Mouse (Mus musculus) stomach, postnatal 0 days (tissue): Measurements from ENCODE around the gene Nectin4. TPM values are rescaled to one million over a fixed set of nuclear protein-coding genes. Genes with fewer than 3 reads are reported as not detected.

Experiments used
- ATAC-seq: fragments of 200-750 bp; cut with Nextera tagmentation; 2 replicates; pipeline ENCODE4 v1.8.0; 2017; ENCODE audit not compliant: low FRiP score, low TSS enrichment
- DNase-seq: peaks from one replicate; pipeline ENCODE4 v3.0.0-alpha.2; 2016; ENCODE audit warnings: low spot score
- H3K27ac ChIP-seq: fragments of 300-500 bp; sonication (generic); replicated peaks from 2 replicates; pipeline ENCODE4 v1.5.1; 2014; ENCODE audit warnings: mild to moderate bottlenecking, control low read depth
- H3K27me3 ChIP-seq: fragments of 300-500 bp; sonication (generic); 2 replicates; pipeline ENCODE4 v1.6.1; 2014; ENCODE audit warnings: low read length; ENCODE audit not compliant: control insufficient read depth, insufficient read depth
- H3K36me3 ChIP-seq: fragments of 300-500 bp; sonication (generic); 2 replicates; pipeline ENCODE4 v1.6.1; 2014; ENCODE audit warnings: low read length, mixed read lengths; ENCODE audit not compliant: control insufficient read depth, insufficient read depth
- H3K4me1 ChIP-seq: fragments of 300-500 bp; sonication (generic); replicated peaks from 2 replicates; pipeline ENCODE4 v1.6.1; 2014; ENCODE audit warnings: antibody characterized with exemption; ENCODE audit not compliant: control insufficient read depth, insufficient read depth
- H3K4me2 ChIP-seq: fragments of 300-500 bp; sonication (generic); replicated peaks from 2 replicates; pipeline ENCODE4 v1.6.1; 2014; ENCODE audit warnings: low read depth, mild to moderate bottlenecking, control low read depth, moderate library complexity
- H3K4me3 ChIP-seq: fragments of 300-500 bp; sonication (generic); 2 replicates; pipeline ENCODE4 v1.5.1; 2014; ENCODE audit warnings: low read depth, low read length, control low read depth
- H3K9ac ChIP-seq: fragments of 300-500 bp; sonication (generic); 2 replicates; pipeline ENCODE4 v1.6.1; 2014; ENCODE audit warnings: mild to moderate bottlenecking, low read length, control low read depth, mixed read lengths
- H3K9me3 ChIP-seq: fragments of 300-500 bp; sonication (generic); 2 replicates; pipeline ENCODE4 v1.6.1; 2016; ENCODE audit warnings: low read length; ENCODE audit not compliant: control insufficient read depth
- CTCF ChIP-seq: IDR thresholded peaks from 2 replicates; pipeline ENCODE4 v1.5.1; 2016; ENCODE audit warnings: antibody characterized with exemption, low read depth, mild to moderate bottlenecking, moderate library complexity
- EP300 ChIP-seq: optimal IDR thresholded peaks from 2 replicates; pipeline ENCODE3; 2016; ENCODE audit warnings: antibody characterized with exemption
- WGBS: fragments of 180-500 bp; shearing (Covaris S2); extraction: QIAGEN DNeasy Blood & Tissue Kit; methylation state at CpG from one replicate; pipeline ENCODE4 v1.1.7; 2014; 5-methylcytosine and 5-hydroxymethylcytosine counted together
- polyA plus RNA-seq: library from polyadenylated mRNA; unstranded; fragments of >200 nt; fragmentation: Nextera tagmentation; extraction: Ambion mirVana; gene quantifications from 2 replicates; pipeline ENCODE4 v1.2.1, GENCODE M21; 2015

Gene Nectin4
- polyA plus RNA-seq, 1 experiment from 2014 or later: 45.5 TPM

DNA sequence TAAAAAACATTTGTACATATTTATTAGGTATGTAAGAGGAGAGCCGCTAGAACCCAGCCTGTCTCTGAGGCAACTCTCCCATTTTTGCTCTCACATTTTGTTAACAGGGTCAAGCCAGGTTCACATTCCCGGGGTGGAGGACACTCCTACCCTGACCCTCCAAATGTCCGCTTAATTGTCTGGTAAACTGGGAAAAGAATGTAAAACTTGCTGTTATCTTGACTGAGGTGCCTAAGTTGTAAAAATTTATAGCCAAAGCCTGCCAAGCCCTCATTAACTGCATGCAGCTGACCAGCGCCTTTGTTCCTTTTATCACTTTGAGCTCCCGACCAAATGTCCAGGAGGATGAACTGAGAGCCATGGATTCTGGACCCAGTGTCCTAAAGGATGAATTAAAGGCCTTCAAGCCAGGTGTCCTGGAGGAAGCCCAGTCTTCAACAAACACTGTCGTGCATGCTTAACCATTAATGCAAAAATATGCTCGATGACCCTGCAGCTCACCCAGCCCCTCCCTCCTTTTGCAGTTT is 65.5 kb downstream of the Nectin4 start:
- Histone ChIP-seq H3K36me3 (no peaks in the 10 kb centered on the region), H3K4me2 (no peak overlapping the region), H3K4me1 (peaks cover 4% of the 10 kb centered on the region; the same call in 1 of the 2 replicates), H3K4me3 (no peak overlapping the region), H3K27me3 (no peaks in the 10 kb centered on the region), H3K27ac (no peak overlapping the region), H3K9me3 (no peaks in the 10 kb centered on the region), H3K9ac (no peak overlapping the region)
- ATAC-seq (no peak), DNase-seq (no peak)
- WGBS: 31% methylated on average over 7 of the region's 7 CpGs
- TF ChIP-seq CTCF: no peak
- no peak for TF ChIP-seq EP300

DNA sequence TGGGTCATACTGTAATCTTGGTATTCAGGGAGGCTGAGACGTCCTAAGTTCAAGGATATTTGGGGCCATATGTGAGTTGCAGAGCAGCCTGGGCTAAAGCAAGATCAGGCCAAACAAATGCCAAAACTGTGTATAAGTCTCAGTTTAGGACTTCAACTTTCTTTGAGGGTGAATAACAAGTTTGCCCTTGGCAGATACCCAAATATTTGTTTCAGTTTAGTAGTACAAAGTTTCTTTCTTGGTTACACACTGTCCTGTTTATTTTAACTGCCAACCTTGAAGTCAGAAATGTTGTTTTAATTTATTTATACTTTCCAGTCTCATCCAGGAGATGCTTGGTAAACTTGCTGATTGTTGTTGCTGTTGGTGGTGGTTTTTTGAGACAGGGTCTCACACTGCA is 66.1 kb downstream of the Nectin4 start:
- no peak overlapping the region for H3K9ac ChIP-seq
- DNase-seq (no peak), ATAC-seq (no peak)
- 44% methylated on average over 1 of the region's 1 CpGs for WGBS
- no peaks in the 10 kb centered on the region for H3K9me3 ChIP-seq
- no peak overlapping the region for H3K4me2 ChIP-seq
- H3K36me3 ChIP-seq: no peaks in the 10 kb centered on the region
- TF ChIP-seq EP300 (no peak), CTCF (no peak)
- no peaks in the 10 kb centered on the region for H3K27me3 ChIP-seq
- H3K4me3 ChIP-seq: no peak overlapping the region
- no peak overlapping the region for H3K27ac ChIP-seq
- H3K4me1 ChIP-seq: peaks cover 4% of the 10 kb centered on the region; the same call in 1 of the 2 replicates

DNA sequence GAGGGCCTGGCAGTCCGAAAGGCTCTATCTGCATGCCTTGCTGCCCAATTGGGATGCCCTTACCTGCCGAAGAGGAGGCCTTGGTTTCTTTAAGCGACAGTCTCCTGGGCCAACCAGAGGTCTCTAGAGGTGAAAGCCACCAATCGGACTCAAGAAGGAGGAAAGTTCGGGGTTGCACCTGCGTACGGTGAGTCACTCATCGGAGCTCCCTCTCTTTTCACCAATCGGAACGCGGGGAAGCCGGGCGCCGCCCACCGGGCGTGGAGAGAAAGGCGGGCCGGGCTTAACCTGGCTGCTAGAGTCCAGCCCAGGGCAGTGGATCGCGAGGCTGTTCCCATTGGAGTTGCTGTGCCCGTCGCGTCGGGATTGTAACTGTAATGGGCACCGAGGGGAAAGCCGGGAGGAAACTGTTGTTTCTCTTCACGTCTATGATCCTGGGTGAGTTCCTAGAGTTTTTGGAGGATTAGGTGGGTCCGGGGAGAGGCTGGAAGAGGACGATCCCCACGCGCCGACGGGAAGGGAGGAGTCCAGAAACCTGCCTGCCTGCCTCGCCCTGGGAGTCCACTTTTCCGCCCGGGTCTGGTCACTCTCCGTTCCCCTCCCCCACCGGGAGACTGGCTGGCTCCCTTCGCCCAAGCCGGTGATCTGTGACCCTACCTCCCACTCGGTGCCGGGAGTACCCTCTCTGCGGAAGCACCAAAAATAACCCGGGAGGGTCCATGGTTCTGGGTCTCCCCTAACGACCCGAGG is 67.5 kb downstream of the Nectin4 start, which contains the start of gene F11r:
Gene F11r, plus strand, starts transcription at position 272 of the 750 bp plus-strand sequence.
- Histone ChIP-seq H3K4me2 (peak within 1 kb of the TSS; percentile 68), H3K4me1 (peaks cover 4% of the 10 kb centered on the region; the same call in 1 of the 2 replicates), H3K9me3 (no peaks in the 10 kb centered on the region), H3K27ac (peak within 1 kb of the TSS; percentile 94), H3K36me3 (no peaks in the 10 kb centered on the region), H3K4me3 (peak within 1 kb of the TSS; percentile 70), H3K27me3 (no peaks in the 10 kb centered on the region), H3K9ac (peak within 1 kb of the TSS; percentile 72)
- WGBS: 1% methylated on average over 46 of the region's 46 CpGs
- DNase-seq (peak; percentile 99), ATAC-seq (peak; percentile 90)
- peak; percentile 36 for TF ChIP-seq CTCF
- no peak for TF ChIP-seq EP300

Other genes starting within 250 kb of the Nectin4 start
- gene Sdhc, start 219.5 kb upstream of the Nectin4 start, polyA plus RNA-seq: 238 and 277 TPM in 2 replicates
- gene Mpz, start 219.4 kb upstream of the Nectin4 start, polyA plus RNA-seq: 1.5 and 2.7 TPM in 2 replicates
- gene Pcp4l1, start 173.8 kb upstream of the Nectin4 start, polyA plus RNA-seq: 42.2 and 44.5 TPM in 2 replicates
- gene Nr1i3, start 156.1 kb upstream of the Nectin4 start, polyA plus RNA-seq: 0.19 and 0.25 TPM in 2 replicates
- gene Tomm40l, start 147.6 kb upstream of the Nectin4 start, polyA plus RNA-seq: 19.6 and 20.5 TPM in 2 replicates
- 26.3 and 49.4 TPM in 2 replicates for gene Apoa2, start 145.0 kb upstream of the Nectin4 start, polyA plus RNA-seq
- 51.3 and 59.4 TPM in 2 replicates for gene Fcer1g, start 135.7 kb upstream of the Nectin4 start, polyA plus RNA-seq
- 3.5 and 3.9 TPM in 2 replicates for gene Adamts4, start 119.7 kb upstream of the Nectin4 start, polyA plus RNA-seq
- gene Ndufs2, start 118.7 kb upstream of the Nectin4 start, polyA plus RNA-seq: 210 and 218 TPM in 2 replicates
- 32.9 and 34.2 TPM in 2 replicates for gene B4galt3, start 99.8 kb upstream of the Nectin4 start, polyA plus RNA-seq
- 16.8 and 21.3 TPM in 2 replicates for gene Ppox, start 88.9 kb upstream of the Nectin4 start, polyA plus RNA-seq
- 25.0 and 26.4 TPM in 2 replicates for gene Usp21, start 82.1 kb upstream of the Nectin4 start, polyA plus RNA-seq
- 134 and 135 TPM in 2 replicates for gene Ufc1, start 75.1 kb upstream of the Nectin4 start, polyA plus RNA-seq
- 32.8 and 36.3 TPM in 2 replicates for gene Dedd, start 41.0 kb upstream of the Nectin4 start, polyA plus RNA-seq
- 41.7 and 41.8 TPM in 2 replicates for gene Nit1, start 24.5 kb upstream of the Nectin4 start, polyA plus RNA-seq
- gene Pfdn2, start 24.4 kb upstream of the Nectin4 start, polyA plus RNA-seq: 68.8 and 71.1 TPM in 2 replicates
- 0.86 and 1.2 TPM in 2 replicates for gene Klhdc9, start 9.3 kb upstream of the Nectin4 start, polyA plus RNA-seq
- 1.1 and 1.2 TPM in 2 replicates for gene Arhgap30, start 18.9 kb downstream of the Nectin4 start, polyA plus RNA-seq
- gene Usf1, start 41.2 kb downstream of the Nectin4 start, polyA plus RNA-seq: 39.1 and 41.6 TPM in 2 replicates
- gene Tstd1, start 48.8 kb downstream of the Nectin4 start, polyA plus RNA-seq: 3.7 and 3.8 TPM in 2 replicates
- 95.8 and 113 TPM in 2 replicates for gene F11r, start 67.4 kb downstream of the Nectin4 start, polyA plus RNA-seq
- 11.1 and 11.2 TPM in 2 replicates for gene Alyref2, start 133.4 kb downstream of the Nectin4 start, polyA plus RNA-seq
- gene Itln1, start 165.2 kb downstream of the Nectin4 start, polyA plus RNA-seq: 0.25 and 0.33 TPM in 2 replicates
- 0.21 and 0.33 TPM in 2 replicates for gene Cd244a, start 189.1 kb downstream of the Nectin4 start, polyA plus RNA-seq
- gene Ly9, start 237.3 kb downstream of the Nectin4 start, polyA plus RNA-seq: 0.13 and 0.18 TPM in 2 replicates